Mouse (Mus musculus) forebrain, embryonic 10.5 days (tissue): ENCODE measurements at regions not wholly inside any gene's neighbourhood (a gene's known extent, or its start where the extent isn't known, plus 50 kb on each side); places are given as distances from the start of the nearest gene placed in this dataset.

Experiments used
- DNase-seq: peaks from one replicate; pipeline ENCODE4 v3.0.0-alpha.2; 2017; ENCODE audit warnings: low spot score; ENCODE audit errors: extremely low spot score
- H3K27ac ChIP-seq: fragments of 300-500 bp; sonication (generic); 2 replicates; pipeline ENCODE4 v1.5.1; 2016; ENCODE audit warnings: mild to moderate bottlenecking
- H3K27me3 ChIP-seq: fragments of 300-500 bp; sonication (generic); 2 replicates; pipeline ENCODE4 v1.6.1; 2016; ENCODE audit warnings: mild to moderate bottlenecking; ENCODE audit not compliant: poor library complexity, severe bottlenecking
- H3K36me3 ChIP-seq: fragments of 300-500 bp; sonication (generic); replicated peaks from 2 replicates; pipeline ENCODE4 v1.6.1; 2016; ENCODE audit warnings: mild to moderate bottlenecking, moderate library complexity
- H3K4me1 ChIP-seq: fragments of 300-500 bp; sonication (generic); 2 replicates; pipeline ENCODE4 v1.6.1; 2016
- H3K4me3 ChIP-seq: fragments of 300-500 bp; sonication (generic); 2 replicates; pipeline ENCODE4 v1.5.1; 2016; ENCODE audit warnings: mild to moderate bottlenecking, moderate library complexity
- H3K9me3 ChIP-seq: fragments of 300-500 bp; sonication (generic); 2 replicates; pipeline ENCODE4 v1.6.1; 2016; ENCODE audit warnings: mild to moderate bottlenecking, moderate library complexity
- whole genome bisulfite sequencing: fragments of 180-500 bp; shearing (Covaris S2); methylation state at CpG from one replicate; pipeline ENCODE4 v1.1.7; 2016; 5-methylcytosine and 5-hydroxymethylcytosine counted together

GRCm38 (mm10) chr17:50388715-50389710 lies 95.6 kb upstream of the Dazl start:
- Histone ChIP-seq H3K36me3 (no peaks in the 10 kb centered on the region), H3K4me1 (no peaks in the 10 kb centered on the region), H3K4me3 (no peak overlapping the region), H3K9me3 (no peaks in the 10 kb centered on the region), H3K27ac (no peak overlapping the region), H3K27me3 (no peaks in the 10 kb centered on the region)
- DNase-seq: no peak
- 89% methylated on average over 12 of the region's 12 CpGs for WGBS

- no peaks in the 10 kb centered on the region for H3K27me3 ChIP-seq
- H3K36me3 ChIP-seq: no peaks in the 10 kb centered on the region
- 94% methylated on average over 1 of the region's 1 CpGs for WGBS
- H3K4me3 ChIP-seq: no peak overlapping the region
- no peak overlapping the region for H3K27ac ChIP-seq
- no peaks in the 10 kb centered on the region for H3K4me1 ChIP-seq
- H3K9me3 ChIP-seq: no peaks in the 10 kb centered on the region
- no peak for DNase-seq
These were observed 96.7 kb upstream of the Dazl start for GRCm38 (mm10) chr17:50390151-50390550.

- Histone ChIP-seq H3K27me3 (no peaks in the 10 kb centered on the region), H3K36me3 (no peaks in the 10 kb centered on the region), H3K4me3 (no peak overlapping the region), H3K4me1 (no peaks in the 10 kb centered on the region), H3K27ac (no peak overlapping the region), H3K9me3 (no peaks in the 10 kb centered on the region)
- DNase-seq: no peak
- WGBS: 88% methylated on average over 4 of the region's 4 CpGs
These were observed 97.8 kb upstream of the Dazl start for GRCm38 (mm10) chr17:50391207-50391606.

GRCm38 (mm10) chr17:50391996-50392395 lies 98.6 kb upstream of the Dazl start:
- DNase-seq: no peak
- no peak overlapping the region for H3K4me3 ChIP-seq
- 92% methylated on average over 11 of the region's 11 CpGs for WGBS
- H3K36me3 ChIP-seq: no peaks in the 10 kb centered on the region
- H3K27ac ChIP-seq: no peak overlapping the region
- H3K4me1 ChIP-seq: no peaks in the 10 kb centered on the region
- no peaks in the 10 kb centered on the region for H3K9me3 ChIP-seq
- H3K27me3 ChIP-seq: no peaks in the 10 kb centered on the region

- H3K4me1 ChIP-seq: no peaks in the 10 kb centered on the region
- H3K36me3 ChIP-seq: no peaks in the 10 kb centered on the region
- no peak overlapping the region for H3K27ac ChIP-seq
- WGBS: 94% methylated on average over 6 of the region's 6 CpGs
- no peak overlapping the region for H3K4me3 ChIP-seq
- DNase-seq: no peak
- no peaks in the 10 kb centered on the region for H3K27me3 ChIP-seq
- H3K9me3 ChIP-seq: no peaks in the 10 kb centered on the region
These were observed 99.0 kb upstream of the Dazl start for GRCm38 (mm10) chr17:50392428-50392827.

GRCm38 (mm10) chr17:50392966-50393365 lies 99.5 kb upstream of the Dazl start:
- 86% methylated on average over 2 of the region's 2 CpGs for WGBS
- H3K4me1 ChIP-seq: no peaks in the 10 kb centered on the region
- no peak overlapping the region for H3K4me3 ChIP-seq
- no peak overlapping the region for H3K27ac ChIP-seq
- H3K9me3 ChIP-seq: no peaks in the 10 kb centered on the region
- no peaks in the 10 kb centered on the region for H3K27me3 ChIP-seq
- DNase-seq: no peak
- no peaks in the 10 kb centered on the region for H3K36me3 ChIP-seq

GRCm38 (mm10) chr17:50393698-50394097 lies 100.3 kb upstream of the Dazl start:
- Histone ChIP-seq H3K27me3 (no peaks in the 10 kb centered on the region), H3K9me3 (no peaks in the 10 kb centered on the region), H3K36me3 (no peaks in the 10 kb centered on the region), H3K4me3 (no peak overlapping the region), H3K27ac (no peak overlapping the region), H3K4me1 (no peaks in the 10 kb centered on the region)
- DNase-seq: no peak
- WGBS: 86% methylated on average over 3 of the region's 3 CpGs

- no peak for DNase-seq
- H3K4me1 ChIP-seq: no peaks in the 10 kb centered on the region
- no peaks in the 10 kb centered on the region for H3K27me3 ChIP-seq
- no peaks in the 10 kb centered on the region for H3K36me3 ChIP-seq
- H3K4me3 ChIP-seq: no peak overlapping the region
- H3K9me3 ChIP-seq: no peaks in the 10 kb centered on the region
- WGBS: 92% methylated on average over 1 of the region's 1 CpGs
- no peak overlapping the region for H3K27ac ChIP-seq
These were observed 101.4 kb upstream of the Dazl start for GRCm38 (mm10) chr17:50394801-50395200.

GRCm38 (mm10) chr17:50395669-50396068 lies 102.2 kb upstream of the Dazl start:
- no peak overlapping the region for H3K4me3 ChIP-seq
- H3K27me3 ChIP-seq: no peaks in the 10 kb centered on the region
- no peaks in the 10 kb centered on the region for H3K4me1 ChIP-seq
- no peak for DNase-seq
- 95% methylated on average over 11 of the region's 11 CpGs for WGBS
- H3K9me3 ChIP-seq: no peaks in the 10 kb centered on the region
- H3K36me3 ChIP-seq: no peaks in the 10 kb centered on the region
- no peak overlapping the region for H3K27ac ChIP-seq

- Histone ChIP-seq H3K4me1 (no peaks in the 10 kb centered on the region), H3K4me3 (no peak overlapping the region), H3K9me3 (no peaks in the 10 kb centered on the region), H3K36me3 (no peaks in the 10 kb centered on the region), H3K27ac (no peak overlapping the region), H3K27me3 (no peaks in the 10 kb centered on the region)
- WGBS: 78% methylated on average over 4 of the region's 4 CpGs
- no peak for DNase-seq
These were observed 103.9 kb upstream of the Dazl start for GRCm38 (mm10) chr17:50397324-50397723.

GRCm38 (mm10) chr17:50407249-50407990 lies 101.8 kb upstream of the Plcl2 start:
- 60% methylated on average over 11 of the region's 11 CpGs for WGBS
- DNase-seq: peak; percentile 18
- H3K27me3 ChIP-seq: no peaks in the 10 kb centered on the region
- no peaks in the 10 kb centered on the region for H3K36me3 ChIP-seq
- peaks cover 15% of the 10 kb centered on the region for H3K4me1 ChIP-seq
- no peak overlapping the region for H3K4me3 ChIP-seq
- H3K27ac ChIP-seq: peak overlapping the region; percentile 66
- no peaks in the 10 kb centered on the region for H3K9me3 ChIP-seq

GRCm38 (mm10) chr17:50408581-50408980 lies 100.6 kb upstream of the Plcl2 start:
- Histone ChIP-seq H3K4me3 (no peak overlapping the region), H3K27me3 (no peaks in the 10 kb centered on the region), H3K27ac (peak overlapping the region; percentile 66; the same call in 1 of the 2 replicates), H3K4me1 (peaks cover 15% of the 10 kb centered on the region), H3K36me3 (no peaks in the 10 kb centered on the region), H3K9me3 (no peaks in the 10 kb centered on the region)
- no peak for DNase-seq
- 92% methylated on average over 10 of the region's 10 CpGs for WGBS

- 95% methylated on average over 3 of the region's 3 CpGs for WGBS
- H3K27ac ChIP-seq: no peak overlapping the region
- DNase-seq: no peak
- H3K4me3 ChIP-seq: no peak overlapping the region
- H3K36me3 ChIP-seq: no peaks in the 10 kb centered on the region
- H3K4me1 ChIP-seq: peaks cover 15% of the 10 kb centered on the region
- no peaks in the 10 kb centered on the region for H3K9me3 ChIP-seq
- no peaks in the 10 kb centered on the region for H3K27me3 ChIP-seq
These were observed 99.9 kb upstream of the Plcl2 start for GRCm38 (mm10) chr17:50409271-50409670.
